Mouse (Mus musculus): Measurements from ENCODE around the gene Alpk1. TPM values are rescaled to one million over a fixed set of nuclear protein-coding genes. Genes with fewer than 3 reads are reported as not detected.

Gene Alpk1
- polyA plus RNA-seq, 1 experiment from 2014 or later, result 0.82 TPM

- ATAC-seq (no peak), DNase-seq (ENCODE audit: low spot score) (no peak)
- H3K4me1 ChIP-seq (ENCODE audit: insufficient read depth, low read depth, low read length), result no peaks in the 10 kb centered on the region
- H3K4me2 ChIP-seq (replicated peaks; ENCODE audit: low read depth, low read length), result no peak overlapping the region
- 67% methylated on average over 11 of the region's 11 CpGs for whole genome bisulfite sequencing
- TF ChIP-seq EP300 (IDR thresholded peaks at IDR 0.05), result no peak
- H3K27ac ChIP-seq (ENCODE audit: low read length), result no peak overlapping the region
- H3K27me3 ChIP-seq (replicated peaks; ENCODE audit: insufficient read depth, low read length), result no peaks in the 10 kb centered on the region
- H3K9ac ChIP-seq (replicated peaks; ENCODE audit: low read depth), result no peak overlapping the region
- H3K36me3 ChIP-seq (ENCODE audit: insufficient read depth, low read length), result no peaks in the 10 kb centered on the region
- H3K9me3 ChIP-seq (ENCODE audit: low read length), result no peaks in the 10 kb centered on the region
- H3K4me3 ChIP-seq (ENCODE audit: low read depth, low read length), result no peak overlapping the region
Observed at GRCm38 (mm10) chr3:127818694-127819663, 38.7 kb upstream of the Alpk1 start.

- H3K4me1 ChIP-seq (ENCODE audit: insufficient read depth, low read depth, low read length), result no peaks in the 10 kb centered on the region
- H3K27me3 ChIP-seq (replicated peaks; ENCODE audit: insufficient read depth, low read length), result no peaks in the 10 kb centered on the region
- H3K4me2 ChIP-seq (replicated peaks; ENCODE audit: low read depth, low read length), result no peak overlapping the region
- H3K4me3 ChIP-seq (ENCODE audit: low read depth, low read length), result no peak overlapping the region
- H3K9me3 ChIP-seq (ENCODE audit: low read length), result no peaks in the 10 kb centered on the region
- H3K9ac ChIP-seq (replicated peaks; ENCODE audit: low read depth), result no peak overlapping the region
- DNase-seq (ENCODE audit: low spot score) (no peak), ATAC-seq (no peak)
- 64% methylated on average over 7 of the region's 7 CpGs for WGBS
- no peak overlapping the region for H3K27ac ChIP-seq (ENCODE audit: low read length)
- H3K36me3 ChIP-seq (ENCODE audit: insufficient read depth, low read length), result no peaks in the 10 kb centered on the region
- TF ChIP-seq EP300 (IDR thresholded peaks at IDR 0.05) (no peak), CTCF (IDR thresholded peaks at IDR 0.05) (no peak)
Observed at GRCm38 (mm10) chr3:127817120-127817683, 36.9 kb upstream of the Alpk1 start.

GRCm38 (mm10) chr3:127809103-127809502 is 28.8 kb upstream of the Alpk1 start:
- no peaks in the 10 kb centered on the region for H3K9me3 ChIP-seq (ENCODE audit: low read length)
- no peaks in the 10 kb centered on the region for H3K27me3 ChIP-seq (replicated peaks; ENCODE audit: insufficient read depth, low read length)
- no peak for ATAC-seq
- no peak for DNase-seq (ENCODE audit: low spot score)
- WGBS, result 84% methylated on average over 7 of the region's 7 CpGs
- no peak overlapping the region for H3K4me2 ChIP-seq (replicated peaks; ENCODE audit: low read depth, low read length)
- peaks cover 12% of the 10 kb centered on the region; the same call in 1 of the 2 replicates for H3K36me3 ChIP-seq (ENCODE audit: insufficient read depth, low read length)
- H3K27ac ChIP-seq (ENCODE audit: low read length), result no peak overlapping the region
- no peaks in the 10 kb centered on the region for H3K4me1 ChIP-seq (ENCODE audit: insufficient read depth, low read depth, low read length)
- H3K4me3 ChIP-seq (ENCODE audit: low read depth, low read length), result no peak overlapping the region
- H3K9ac ChIP-seq (replicated peaks; ENCODE audit: low read depth), result no peak overlapping the region
- TF ChIP-seq CTCF (IDR thresholded peaks at IDR 0.05) (no peak), EP300 (IDR thresholded peaks at IDR 0.05) (no peak)

- Histone ChIP-seq H3K27ac (ENCODE audit: low read length) (no peak overlapping the region), H3K27me3 (replicated peaks; ENCODE audit: insufficient read depth, low read length) (no peaks in the 10 kb centered on the region), H3K36me3 (ENCODE audit: insufficient read depth, low read length) (peaks cover 12% of the 10 kb centered on the region; the same call in 1 of the 2 replicates), H3K9ac (replicated peaks; ENCODE audit: low read depth) (no peak overlapping the region), H3K4me3 (ENCODE audit: low read depth, low read length) (no peak overlapping the region), H3K4me2 (replicated peaks; ENCODE audit: low read depth, low read length) (no peak overlapping the region), H3K4me1 (ENCODE audit: insufficient read depth, low read depth, low read length) (no peaks in the 10 kb centered on the region), H3K9me3 (ENCODE audit: low read length) (no peaks in the 10 kb centered on the region)
- DNase-seq (ENCODE audit: low spot score) (no peak), ATAC-seq (no peak)
- 85% methylated on average over 5 of the region's 5 CpGs for WGBS
- TF ChIP-seq CTCF (IDR thresholded peaks at IDR 0.05) (no peak), EP300 (IDR thresholded peaks at IDR 0.05) (no peak)
Observed at GRCm38 (mm10) chr3:127807846-127808245, 27.5 kb upstream of the Alpk1 start.

GRCm38 (mm10) chr3:127805991-127806390 is 25.7 kb upstream of the Alpk1 start:
- no peak overlapping the region for H3K9ac ChIP-seq (replicated peaks; ENCODE audit: low read depth)
- no peak for DNase-seq (ENCODE audit: low spot score)
- H3K9me3 ChIP-seq (ENCODE audit: low read length), result no peaks in the 10 kb centered on the region
- H3K27me3 ChIP-seq (replicated peaks; ENCODE audit: insufficient read depth, low read length), result no peaks in the 10 kb centered on the region
- no peak overlapping the region for H3K4me3 ChIP-seq (ENCODE audit: low read depth, low read length)
- no peaks in the 10 kb centered on the region for H3K4me1 ChIP-seq (ENCODE audit: insufficient read depth, low read depth, low read length)
- H3K27ac ChIP-seq (ENCODE audit: low read length), result no peak overlapping the region
- TF ChIP-seq CTCF (IDR thresholded peaks at IDR 0.05) (no peak), EP300 (IDR thresholded peaks at IDR 0.05) (no peak)
- no peak for ATAC-seq
- H3K4me2 ChIP-seq (replicated peaks; ENCODE audit: low read depth, low read length), result no peak overlapping the region
- peaks cover 12% of the 10 kb centered on the region; the same call in 1 of the 2 replicates for H3K36me3 ChIP-seq (ENCODE audit: insufficient read depth, low read length)
- 94% methylated on average over 6 of the region's 6 CpGs for whole genome bisulfite sequencing

- H3K4me2 ChIP-seq (replicated peaks; ENCODE audit: low read depth, low read length), result no peak overlapping the region
- H3K4me3 ChIP-seq (ENCODE audit: low read depth, low read length), result no peak overlapping the region
- ATAC-seq (no peak), DNase-seq (ENCODE audit: low spot score) (no peak)
- no peaks in the 10 kb centered on the region for H3K27me3 ChIP-seq (replicated peaks; ENCODE audit: insufficient read depth, low read length)
- no peak overlapping the region for H3K27ac ChIP-seq (ENCODE audit: low read length)
- TF ChIP-seq EP300 (IDR thresholded peaks at IDR 0.05), result no peak
- TF ChIP-seq CTCF (IDR thresholded peaks at IDR 0.05), result no peak
- no peak overlapping the region for H3K9ac ChIP-seq (replicated peaks; ENCODE audit: low read depth)
- no peaks in the 10 kb centered on the region for H3K9me3 ChIP-seq (ENCODE audit: low read length)
- H3K36me3 ChIP-seq (ENCODE audit: insufficient read depth, low read length), result peaks cover 12% of the 10 kb centered on the region; the same call in 1 of the 2 replicates
- 69% methylated on average over 12 of the region's 12 CpGs for WGBS
- H3K4me1 ChIP-seq (ENCODE audit: insufficient read depth, low read depth, low read length), result no peaks in the 10 kb centered on the region
Observed at GRCm38 (mm10) chr3:127805071-127805470, 24.7 kb upstream of the Alpk1 start.
